Mouse (Mus musculus): ENCODE data around the gene Pagr1b.
A peak's percentile ranks its signal among the peaks of the same experiment; 100 is the strongest.

The Pagr1b gene

DNA sequence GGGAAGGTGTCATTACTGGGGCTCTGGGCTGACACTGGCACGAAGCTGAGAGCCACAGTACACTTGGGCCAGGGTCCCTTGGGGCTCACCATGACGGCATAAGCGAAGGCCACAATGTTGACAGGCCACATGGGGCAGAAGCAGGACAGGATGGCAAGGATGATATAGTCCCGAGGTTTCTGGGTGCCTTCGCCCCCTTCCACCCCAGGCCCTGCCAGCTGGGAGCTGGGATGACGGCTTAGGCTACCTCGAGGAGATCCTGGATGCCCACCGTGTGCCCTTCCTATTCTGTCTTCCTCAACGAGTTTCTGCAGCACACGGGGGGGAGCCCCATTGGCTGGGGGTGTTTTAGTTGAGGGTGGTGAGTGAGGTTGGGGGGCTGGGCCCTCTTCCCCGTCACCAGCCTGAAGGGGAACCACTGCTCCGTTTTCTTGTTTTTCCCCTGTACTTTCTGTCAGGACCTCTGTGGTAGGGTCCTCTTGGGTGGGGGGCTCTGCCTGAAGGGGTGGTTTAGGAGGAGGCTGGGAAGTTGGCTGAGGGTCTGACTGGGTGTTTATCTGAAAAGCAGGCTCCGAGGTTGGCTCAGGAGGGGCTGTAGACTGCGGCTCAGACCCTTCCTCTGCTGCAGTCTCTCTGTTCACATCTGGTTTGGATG, 3.1 kb upstream of the Pagr1b start:
- DNase-seq = no peak

DNA sequence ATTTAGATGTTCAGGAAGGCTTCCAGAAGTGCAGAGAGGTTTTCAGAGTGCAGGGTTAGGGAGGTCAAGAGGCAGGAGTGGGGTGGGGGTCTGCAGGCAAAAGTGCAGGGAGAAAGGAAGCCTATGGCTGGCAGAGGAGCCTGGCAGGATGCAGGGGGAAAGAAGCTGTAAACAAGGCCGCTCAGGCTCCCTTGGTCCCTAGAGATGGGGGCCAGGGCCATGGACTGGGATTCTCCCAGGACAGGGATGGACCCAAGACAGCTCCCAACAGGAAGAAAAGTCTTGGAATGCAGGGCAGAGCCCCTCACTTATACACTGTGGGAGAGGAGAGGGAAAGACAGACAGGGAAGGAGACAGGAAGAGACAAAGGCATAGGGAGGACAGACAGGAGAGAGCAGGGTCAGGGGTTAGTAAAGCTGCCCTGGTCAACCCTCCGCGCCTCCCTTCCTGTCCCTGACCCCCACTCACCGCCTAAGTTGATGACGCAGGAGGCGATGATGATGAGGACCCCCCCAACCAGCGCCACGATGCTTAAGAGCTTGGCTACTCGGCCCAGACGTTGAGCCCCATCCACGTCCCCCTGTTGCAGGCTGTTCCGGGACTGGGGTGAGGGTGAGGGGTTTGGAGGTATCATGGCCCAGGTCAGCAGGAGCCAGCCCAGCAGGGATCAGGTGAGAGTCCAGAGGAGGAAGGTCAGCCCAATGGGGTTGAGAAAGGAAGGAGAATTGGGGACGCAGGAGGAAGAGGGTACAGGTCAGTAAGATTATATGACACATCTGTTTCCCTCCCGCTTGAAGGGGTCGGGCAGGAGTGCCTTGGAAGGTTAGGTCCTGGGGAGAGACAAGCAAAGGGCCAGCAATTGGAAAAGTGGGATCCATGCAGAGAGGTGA, 2.4 kb upstream of the Pagr1b start:
- DNase-seq = peak; percentile 18

DNA sequence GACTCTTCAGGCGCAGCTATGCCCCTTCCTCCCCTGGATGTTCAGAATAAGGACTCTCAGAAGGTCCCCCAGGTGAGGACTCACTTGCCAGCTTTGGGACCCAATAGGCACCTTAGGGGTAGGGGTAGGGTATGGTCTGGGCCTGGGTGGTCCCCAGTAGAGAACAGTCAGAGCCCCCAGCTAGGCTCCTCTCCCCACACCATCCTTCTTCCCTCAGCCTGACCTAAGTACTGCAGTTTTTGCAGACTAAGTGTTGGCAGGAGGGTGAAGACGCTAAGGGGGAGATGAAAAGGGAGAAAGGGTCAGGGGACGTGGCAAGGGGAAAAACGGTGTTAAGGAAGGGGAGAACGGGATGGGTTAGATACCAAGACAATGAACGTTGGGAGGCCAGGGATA, 1.7 kb upstream of the Pagr1b start:
- DNase-seq = peak; percentile 30

DNA sequence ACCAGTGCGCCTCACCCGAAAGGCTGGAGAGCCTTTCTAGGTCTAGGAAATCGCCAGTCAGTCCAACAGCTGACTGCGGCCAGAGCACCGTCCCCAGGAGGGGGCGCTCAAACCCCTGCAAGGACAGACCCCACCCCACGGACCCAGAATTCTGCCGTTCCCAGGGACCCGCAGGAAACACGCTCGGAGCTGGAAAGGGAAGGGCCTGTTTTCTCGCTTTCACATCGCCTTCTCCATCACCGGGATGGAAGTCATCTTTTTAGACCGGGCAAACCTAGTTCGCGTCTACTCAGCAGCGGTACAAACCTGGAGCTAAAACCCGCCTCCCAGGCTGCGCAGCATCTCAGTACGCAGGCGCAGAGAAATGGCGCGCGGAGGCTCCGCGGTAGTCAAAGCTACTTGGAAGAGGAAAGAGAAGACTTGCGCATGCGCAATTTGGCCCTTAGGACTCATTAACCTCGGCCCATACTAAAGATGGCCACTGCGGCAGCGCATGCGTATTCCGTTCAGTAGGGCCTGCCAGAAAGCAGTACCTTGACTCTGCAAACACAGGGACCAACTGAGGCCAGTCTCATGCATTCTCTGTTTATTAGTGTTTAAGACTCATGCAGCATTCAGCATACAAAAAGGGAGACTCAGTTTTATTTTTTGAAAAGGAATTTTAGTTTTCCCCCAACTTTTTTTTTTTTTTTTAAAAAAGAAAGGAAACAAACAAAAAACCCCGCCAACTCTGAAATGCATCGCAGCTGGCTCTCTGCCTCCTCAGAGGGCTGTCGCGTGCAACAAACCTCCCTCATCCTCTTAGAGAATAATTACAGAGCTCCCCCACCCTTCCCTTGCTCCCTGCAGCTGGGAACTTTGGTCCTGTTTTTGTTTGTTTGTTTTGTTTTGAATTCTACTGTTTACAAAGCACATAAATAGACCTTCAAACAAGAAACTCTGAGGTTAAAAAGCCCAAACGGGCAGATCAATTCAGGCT, 976 bp upstream of the Pagr1b start, which contains the start of gene Pagr1a:
Gene Pagr1a (minus strand): TSS at position 382 of the 979 bp plus-strand sequence.
- DNase-seq = peak; percentile 98

DNA sequence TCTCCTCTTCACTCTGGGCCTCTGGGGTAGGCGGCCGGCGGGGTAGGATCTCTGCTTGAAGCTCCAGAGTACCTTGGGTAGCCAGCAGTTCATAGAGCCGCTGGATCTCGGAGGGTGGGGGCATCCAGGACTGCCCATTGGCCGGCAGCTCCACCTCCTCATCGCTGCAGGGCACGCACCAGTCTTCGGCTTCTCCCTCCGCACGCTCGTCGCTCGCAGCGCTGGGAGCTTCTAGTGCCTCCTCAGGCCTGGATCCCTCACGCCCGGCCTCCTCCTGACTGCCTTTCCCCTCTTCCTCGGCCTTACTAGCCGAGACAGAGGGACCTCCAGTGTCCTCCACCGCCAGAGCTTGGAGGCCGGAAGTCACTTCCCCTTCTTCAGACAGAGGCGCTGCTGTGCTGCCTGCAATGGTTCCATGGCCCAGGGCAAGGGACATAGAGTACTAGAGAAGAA, 228 bp upstream of the Pagr1b start:
- DNase-seq = no peak

DNA sequence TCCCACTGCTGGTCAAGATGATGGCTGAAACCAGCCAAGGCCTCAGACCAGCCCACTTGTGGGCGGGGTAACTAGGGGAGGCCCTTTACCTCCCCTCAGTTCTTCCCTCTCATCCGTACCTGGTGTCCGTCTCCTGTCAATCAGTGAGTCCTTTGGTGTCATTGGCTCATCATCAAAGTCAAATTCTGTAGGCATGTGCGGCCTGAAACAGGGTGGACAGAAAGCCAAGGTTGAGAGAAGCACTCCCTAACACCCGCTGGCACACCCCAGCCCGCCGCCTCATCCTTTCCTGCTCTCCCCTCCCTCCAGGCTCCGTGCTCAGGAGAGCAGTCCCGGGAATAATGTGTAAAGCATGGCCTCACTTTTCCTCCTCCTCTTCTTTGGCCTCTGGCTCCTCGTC, 203 bp downstream of the Pagr1b start:
- DNase-seq = no peak

DNA sequence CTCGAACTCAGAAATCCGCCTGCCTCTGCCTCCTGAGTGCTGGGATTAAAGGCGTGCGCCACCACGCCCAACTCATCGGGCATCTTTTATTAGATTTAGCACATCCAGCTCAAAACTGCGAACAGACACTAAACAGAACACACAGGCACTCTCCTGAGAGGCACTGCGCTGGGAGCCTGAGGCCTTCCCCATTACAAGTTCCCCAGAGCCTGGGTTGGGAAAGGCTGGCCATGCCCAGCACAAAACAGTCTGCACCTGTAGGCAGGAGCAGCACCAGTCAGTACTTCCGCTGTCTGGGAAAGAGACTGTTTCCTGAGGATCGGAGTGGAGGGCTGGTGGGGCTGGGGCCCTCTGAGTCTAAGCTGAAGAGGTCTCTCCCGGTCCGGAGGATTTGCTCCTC, 1.3 kb downstream of the Pagr1b start:
- DNase-seq = no peak

DNA sequence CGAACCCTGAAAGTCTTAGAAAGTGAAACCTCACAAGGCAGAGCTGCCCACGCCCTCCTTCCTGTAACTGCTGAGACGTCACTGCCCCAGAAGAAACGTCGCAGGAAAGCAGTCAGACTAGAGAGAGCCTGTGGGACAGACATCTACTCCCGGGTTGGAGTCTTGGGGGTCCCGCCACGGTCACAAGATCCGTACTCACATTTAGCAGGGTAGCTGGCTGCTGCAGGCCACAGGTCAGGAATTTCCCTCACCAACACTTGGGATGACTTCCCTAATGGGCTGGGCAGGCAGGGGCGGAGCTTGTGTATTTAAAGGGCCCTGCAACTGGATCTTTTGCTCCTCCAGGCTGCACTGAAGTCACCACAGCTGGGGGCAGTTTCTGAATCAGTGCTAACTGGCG, 2.0 kb downstream of the Pagr1b start, which contains the start of gene Mvp:
Gene Mvp (minus strand): TSS at position 302 of the 400 bp plus-strand sequence.
- peak; percentile 66 for DNase-seq

DNA sequence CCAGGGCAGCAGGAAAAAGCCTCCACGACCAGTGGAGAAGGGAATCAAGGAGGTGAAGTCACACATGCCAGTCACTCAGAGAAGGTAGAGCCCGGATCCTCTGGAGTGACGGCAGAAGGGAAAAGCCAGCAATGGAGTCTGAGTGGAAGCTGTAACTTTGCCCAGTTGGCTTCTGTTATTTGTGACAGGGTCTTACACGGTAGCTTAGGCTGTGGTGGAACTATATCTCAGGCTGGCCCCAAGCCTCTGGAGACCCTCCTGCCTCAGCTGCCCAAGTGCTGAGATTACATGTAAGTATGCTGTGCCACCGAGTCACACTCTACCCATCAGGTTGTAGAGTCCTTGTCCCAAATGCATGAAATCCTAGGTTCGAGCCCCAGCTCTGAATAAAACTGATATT, 2.9 kb downstream of the Pagr1b start:
- no peak for DNase-seq

DNA sequence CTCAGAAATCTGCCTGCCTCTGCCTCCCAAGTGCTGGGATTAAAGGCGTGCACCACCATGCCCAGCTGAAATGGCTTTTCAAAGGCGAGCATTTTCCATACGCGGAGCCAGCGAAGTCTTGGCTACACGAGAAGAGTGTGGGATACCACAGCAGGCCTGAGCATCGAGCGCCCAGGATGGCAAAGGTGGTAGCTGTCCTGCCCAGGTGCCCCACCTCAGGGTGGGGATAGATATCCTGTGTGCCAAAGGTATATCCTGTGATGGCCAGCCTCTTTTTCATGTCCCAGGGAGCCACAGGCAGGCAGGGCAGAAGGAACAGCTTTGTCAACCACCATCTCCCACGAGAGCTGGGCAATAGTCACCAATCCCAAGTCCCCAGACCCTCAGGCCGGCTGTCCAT, 3.4 kb downstream of the Pagr1b start:
- DNase-seq = no peak

DNA sequence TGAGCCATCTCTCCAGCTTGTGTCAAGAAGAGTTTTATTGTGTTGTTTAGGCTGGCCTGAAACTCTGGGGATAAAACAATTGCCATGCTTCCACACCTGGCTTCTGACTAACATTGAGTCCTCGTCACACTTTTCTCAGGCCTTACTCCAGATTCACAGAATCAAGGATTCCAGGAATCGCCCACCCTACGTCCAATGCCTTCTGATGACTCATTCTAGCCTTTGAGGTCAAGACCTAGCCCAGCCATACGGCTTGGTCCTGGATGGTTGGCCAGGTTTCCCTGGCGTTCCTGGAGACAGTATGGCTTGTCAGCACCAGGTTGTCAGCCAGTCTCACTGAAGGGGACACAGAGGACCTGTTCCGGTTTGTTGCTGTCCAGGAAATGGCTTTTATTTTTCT, 3.9 kb downstream of the Pagr1b start:
- no peak for DNase-seq

DNA sequence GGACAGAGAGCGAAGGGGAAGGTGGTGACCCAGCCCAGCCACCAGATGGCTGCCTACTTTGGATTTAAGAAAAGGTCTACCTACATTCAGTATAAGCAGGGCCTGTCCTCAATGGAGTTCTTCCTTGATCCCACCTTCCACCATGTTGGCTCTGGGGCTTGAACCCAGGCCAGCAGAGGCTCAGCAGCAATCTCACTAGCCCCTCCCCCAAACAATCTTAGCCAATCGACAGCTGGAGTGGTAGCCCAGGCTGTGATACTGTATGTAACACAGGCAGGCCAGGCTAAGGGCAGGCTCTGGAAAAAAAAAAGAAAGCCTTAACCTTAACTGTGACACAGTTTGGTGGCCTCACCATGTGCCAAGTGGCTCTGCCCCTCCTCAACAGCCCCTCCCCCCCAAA, 4.6 kb downstream of the Pagr1b start:
- DNase-seq = no peak

DNA sequence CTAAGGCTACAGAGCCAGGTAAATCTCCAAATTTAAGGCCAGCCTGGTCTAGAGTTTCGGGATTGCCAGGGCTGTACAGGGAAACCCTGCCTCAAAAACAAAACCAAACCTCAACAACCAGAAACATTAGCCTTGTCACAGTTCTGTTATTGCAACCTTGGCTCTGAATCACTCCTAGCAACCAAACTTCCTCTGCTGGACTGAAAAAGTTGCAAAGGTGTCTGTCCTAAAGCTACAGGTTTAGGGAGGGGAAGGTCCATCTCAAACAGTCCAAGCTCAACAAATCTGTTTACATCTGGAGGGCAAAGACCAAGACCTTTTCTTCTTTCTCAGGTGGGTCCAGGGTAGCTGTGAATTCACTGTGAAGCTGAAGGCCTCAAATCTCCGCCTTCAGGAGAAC, 5.2 kb downstream of the Pagr1b start:
- DNase-seq = no peak

DNA sequence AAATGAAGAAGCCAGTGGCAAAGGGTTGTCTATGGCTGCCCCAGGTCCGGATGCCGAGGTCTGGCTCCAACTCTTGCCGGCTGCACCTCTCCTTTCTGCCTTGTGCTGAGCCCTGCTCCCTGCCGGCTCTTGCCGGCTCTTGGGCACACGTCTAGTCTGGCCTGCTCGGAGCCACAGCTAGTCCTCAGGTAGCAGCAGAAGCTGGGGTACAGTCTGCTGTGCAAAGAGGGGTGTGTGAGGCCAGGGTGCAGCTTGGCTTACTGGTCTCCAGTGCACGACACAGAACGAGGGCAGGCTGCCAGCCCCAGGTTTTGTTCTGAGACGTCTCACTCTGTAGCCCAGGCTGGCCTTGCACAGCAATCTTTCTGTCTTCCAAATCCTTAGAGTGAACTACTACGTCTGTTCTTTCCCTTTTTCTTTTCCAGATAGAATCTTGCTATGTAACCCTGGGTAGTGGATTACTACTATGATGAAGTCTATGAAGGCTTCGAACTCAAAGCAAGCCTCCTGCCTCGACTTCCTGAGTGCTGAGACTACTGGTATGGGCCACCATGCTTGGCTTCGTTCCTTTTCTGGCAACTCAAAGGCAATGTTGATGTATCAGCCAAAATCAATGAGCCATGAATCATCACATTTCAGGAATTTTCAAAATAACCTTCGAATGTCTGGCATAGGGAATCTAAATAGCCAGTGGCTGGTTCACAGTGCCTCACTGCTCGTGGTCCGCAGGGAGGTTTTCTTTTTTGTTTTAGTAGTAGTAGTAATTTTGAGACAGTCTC, 6.8 kb downstream of the Pagr1b start:
- no peak for DNase-seq

DNA sequence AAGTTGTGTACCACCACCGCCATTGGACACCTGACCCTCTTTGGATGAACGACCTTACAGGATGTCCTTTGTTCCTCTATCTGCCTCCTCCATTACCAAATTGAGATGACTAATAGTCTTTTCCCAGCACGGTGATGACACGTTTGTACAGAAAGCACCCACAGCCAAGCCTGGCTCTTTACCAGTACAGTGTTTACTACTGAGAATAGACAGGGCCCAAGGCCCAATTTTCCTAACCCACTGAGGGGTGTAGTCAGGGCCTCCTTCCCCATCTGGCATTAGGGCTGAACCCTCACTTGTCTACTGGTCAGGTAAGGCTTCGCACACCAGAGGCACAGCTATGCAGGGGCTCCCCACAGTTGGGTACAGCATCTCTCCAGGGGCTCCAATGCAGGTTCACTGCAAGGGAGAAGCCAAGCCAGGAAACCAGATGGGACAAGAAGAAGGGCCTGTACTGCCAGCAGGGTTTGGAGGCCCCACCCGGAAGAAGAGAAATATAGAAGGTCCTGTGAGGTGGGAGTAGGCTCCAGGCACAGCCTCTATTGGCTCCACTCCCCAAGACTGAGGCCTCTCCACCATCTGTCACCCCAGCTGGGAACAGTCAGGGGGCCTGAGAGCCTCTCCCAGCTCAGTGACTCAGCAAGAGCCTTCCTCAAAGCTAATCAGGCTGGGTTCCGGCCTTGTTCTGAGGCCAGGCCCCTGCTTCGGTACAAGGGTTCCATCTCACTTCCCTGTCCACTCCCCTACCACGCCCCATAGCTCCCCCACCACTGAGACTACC, 7.9 kb downstream of the Pagr1b start:
- DNase-seq = no peak

DNA sequence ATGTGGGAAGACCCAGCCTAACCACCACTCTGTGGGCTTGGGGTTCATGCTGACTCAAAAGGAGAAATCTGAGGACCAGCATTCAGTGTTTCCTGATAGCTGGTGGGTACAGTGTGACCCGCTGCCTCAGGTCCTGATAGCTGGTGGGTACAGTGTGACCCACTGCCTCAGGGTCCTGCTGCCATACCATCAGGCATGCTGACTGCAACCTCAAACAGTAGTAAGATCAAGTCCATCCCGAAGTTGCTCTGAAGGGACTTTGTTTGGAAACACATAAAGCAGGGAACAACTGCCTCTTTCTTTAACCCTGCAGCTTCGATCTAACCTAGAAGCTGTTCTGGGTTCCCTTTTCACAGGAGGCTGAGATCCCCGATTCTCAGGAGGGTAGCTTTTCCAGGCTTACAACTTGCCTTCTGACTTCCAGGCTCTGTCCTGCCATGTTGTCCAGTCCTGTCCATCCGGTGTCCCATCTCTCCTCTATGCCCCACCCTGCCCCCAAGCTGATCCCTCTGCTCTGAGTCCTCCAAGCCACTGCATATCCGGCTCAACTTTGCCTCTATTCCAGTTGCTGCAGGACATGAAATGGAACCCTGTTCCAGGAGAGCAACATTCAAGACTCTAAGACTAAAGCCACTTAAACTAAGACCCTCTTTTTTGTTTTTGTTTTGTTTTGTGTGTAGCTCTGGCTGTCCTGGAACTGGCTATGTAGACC, 8.8 kb downstream of the Pagr1b start:
- DNase-seq = no peak

DNA sequence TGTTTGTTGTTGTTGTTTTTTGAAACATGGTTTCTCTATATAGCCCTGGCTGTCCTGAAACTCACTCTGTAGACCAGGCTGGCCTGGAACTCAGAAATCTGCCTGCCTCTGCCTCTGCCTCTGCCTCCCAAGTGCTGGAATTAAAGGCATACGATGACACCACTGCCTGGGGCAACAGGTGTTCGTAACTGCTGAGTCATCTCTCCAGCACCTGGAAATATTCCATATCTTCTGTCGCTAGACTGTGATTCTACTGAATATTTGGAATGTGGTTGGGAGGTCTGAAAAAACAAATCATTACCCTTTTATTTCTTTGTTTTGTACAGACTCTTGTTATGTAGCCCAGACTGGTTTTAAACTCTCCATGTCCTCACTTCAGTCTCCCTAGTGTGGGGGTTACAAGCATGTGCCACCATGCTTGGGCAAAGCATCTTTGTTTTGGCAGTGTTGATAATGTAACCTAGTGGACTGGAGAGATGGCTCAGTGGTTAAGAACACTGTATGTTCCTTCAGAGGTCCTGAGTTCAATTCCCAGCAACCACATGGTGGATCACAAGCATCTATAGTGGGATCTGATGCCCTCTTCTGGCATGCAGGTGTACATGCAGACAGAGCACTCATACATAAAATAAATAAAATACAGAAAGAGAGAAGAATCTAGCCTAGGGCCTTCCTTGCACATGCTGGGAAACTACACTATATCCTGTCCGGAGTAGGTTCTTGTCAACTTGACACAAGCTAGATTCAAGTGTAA, 12.0 kb downstream of the Pagr1b start:
- no peak for DNase-seq

DNA sequence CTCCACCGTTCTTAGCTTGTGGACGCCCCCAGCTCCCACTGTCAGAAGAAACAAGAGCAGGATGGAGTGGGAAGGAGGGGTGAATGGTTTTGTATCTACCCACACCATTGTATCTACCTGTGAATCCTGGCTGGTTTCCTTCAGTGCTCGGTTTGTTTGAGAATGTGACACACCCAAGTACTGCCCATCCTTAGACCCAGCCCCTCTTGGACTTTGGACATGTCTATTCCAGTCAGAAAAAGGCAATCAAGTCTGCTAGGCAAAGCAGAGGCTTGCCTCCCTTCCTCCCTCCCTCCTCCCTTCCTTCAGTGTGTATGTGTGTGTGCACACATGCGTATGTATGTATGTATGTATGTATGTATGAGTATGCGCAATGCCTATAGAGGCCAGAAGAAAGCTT, 12.7 kb downstream of the Pagr1b start:
- no peak for DNase-seq

DNA sequence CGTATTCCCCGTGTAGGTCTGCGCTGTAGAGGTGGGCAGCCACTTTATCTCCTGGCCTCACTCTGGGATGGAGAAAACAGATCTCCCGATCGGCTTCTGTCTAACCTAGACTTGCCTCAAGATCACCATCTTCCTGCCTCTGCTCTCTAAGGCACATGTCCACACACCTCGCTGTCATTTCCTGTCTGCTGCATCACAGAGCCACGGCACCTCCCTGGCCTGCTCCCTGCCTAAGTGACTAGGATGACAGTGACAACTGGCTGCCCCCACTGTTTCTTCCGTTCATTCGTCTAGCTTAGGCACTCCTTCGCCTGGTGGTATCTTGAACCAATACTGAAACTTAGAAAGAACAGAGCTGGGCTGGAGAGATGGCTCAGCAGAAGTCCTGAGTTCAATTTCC, 16.7 kb downstream of the Pagr1b start:
- DNase-seq = peak; percentile 44

DNA sequence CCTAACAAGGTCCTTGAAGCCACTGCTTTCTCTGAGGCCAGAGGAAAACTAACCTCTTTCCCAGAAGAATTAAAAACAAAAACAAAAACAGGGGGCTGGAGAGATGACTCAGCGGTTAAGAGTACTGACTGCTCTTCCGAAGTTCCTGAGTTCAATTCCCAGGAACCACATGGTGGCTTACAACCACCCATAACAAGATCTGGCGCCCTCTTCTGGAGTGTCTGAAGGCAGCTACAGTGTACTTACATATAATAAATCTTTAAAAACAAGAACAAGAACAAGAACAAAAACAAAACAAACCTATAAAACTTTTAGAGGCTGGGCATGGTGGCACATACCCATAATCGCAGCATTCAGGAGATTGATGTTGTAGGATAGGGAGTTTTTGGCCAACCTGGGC, 19.8 kb downstream of the Pagr1b start:
- peak; percentile 37 for DNase-seq
